ENCODE assay signal across 31 mouse cellular contexts in the genomic region with DNA sequence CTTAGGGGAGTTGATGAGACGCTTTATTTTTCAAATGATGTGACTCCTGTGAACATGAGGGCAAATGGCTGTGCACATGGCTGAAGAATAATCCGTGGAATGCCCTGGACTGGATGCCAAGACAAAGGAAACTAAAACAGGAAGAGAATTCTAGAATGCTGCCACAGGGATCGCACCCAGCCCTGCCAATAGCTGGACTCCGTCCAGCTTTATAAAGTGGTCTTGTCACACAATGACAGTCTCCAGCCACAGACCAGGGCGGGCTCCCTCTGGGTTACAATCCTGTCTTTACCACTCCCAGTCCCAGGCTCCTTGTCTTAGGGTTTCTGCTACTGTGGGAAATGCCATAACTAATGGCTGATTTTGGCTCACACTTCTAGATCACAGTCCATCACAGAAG. TPM values are rescaled to one million over a fixed set of nuclear protein-coding genes. Genes with fewer than 3 reads are reported as not detected.
DNase-seq lines count a peak whose midpoint lies in the region; ATAC-seq and TF ChIP-seq lines count a peak whose summit lies in the region.
"Had no signal": no experiment of that assay in that cellular context is flagged by ENCODE, and none has a peak within 500 bp of the region (broad histone marks: within the 10 kb centered on the region; RNA-seq: fewer than 3 reads in every experiment).

No protein-coding gene starts in this region.

- no peak for TF ChIP-seq EP300 in stomach, postnatal 0 days (optimal IDR thresholded peaks at IDR 0.05)

- no peaks in the 10 kb centered on the region for H3K27me3 ChIP-seq in heart, embryonic 13.5 days (replicated peaks)
- H3K27me3 ChIP-seq in heart, embryonic 11.5 days (ENCODE audit: control insufficient read depth, insufficient read depth, low read length) = no peaks in the 10 kb centered on the region
- H3K27me3 ChIP-seq in stomach, embryonic 16.5 days (ENCODE audit: control insufficient read depth, insufficient read depth, low read length) = no peaks in the 10 kb centered on the region
- H3K27me3 ChIP-seq in stomach, postnatal 0 days (ENCODE audit: control insufficient read depth, insufficient read depth, low read length) = no peaks in the 10 kb centered on the region
- H3K27me3 ChIP-seq: CH12.LX; embryonic facial prominence, embryonic 13.5 days; forebrain, embryonic 12.5 days; limb, embryonic 13.5 days; liver, embryonic 13.5 days; neural tube, embryonic 13.5 days had no signal

- H3K4me3 ChIP-seq in heart, embryonic 13.5 days = no peak overlapping the region
- H3K4me3 ChIP-seq in heart, embryonic 11.5 days (ENCODE audit: low read depth, low read length) = no peak overlapping the region
- no peak overlapping the region for H3K4me3 ChIP-seq in stomach, embryonic 16.5 days (replicated peaks; ENCODE audit: low read length)
- H3K4me3 ChIP-seq in stomach, postnatal 0 days (ENCODE audit: low read depth, low read length) = no peak overlapping the region
- H3K4me3 ChIP-seq: embryonic facial prominence, embryonic 13.5 days; erythroblast, embryonic 14.5 days; forebrain, embryonic 12.5 days; limb, embryonic 13.5 days; liver, embryonic 13.5 days; myocyte; neural tube, embryonic 13.5 days had no signal

- H3K9ac ChIP-seq in heart, embryonic 13.5 days = no peak overlapping the region
- no peak overlapping the region for H3K9ac ChIP-seq in heart, embryonic 11.5 days (ENCODE audit: low read depth, low read length)
- H3K9ac ChIP-seq in stomach, embryonic 16.5 days (ENCODE audit: low read length) = no peak overlapping the region
- no peak overlapping the region for H3K9ac ChIP-seq in stomach, postnatal 0 days (ENCODE audit: low read length)
- H3K9ac ChIP-seq: embryonic facial prominence, embryonic 13.5 days; forebrain, embryonic 12.5 days; limb, embryonic 13.5 days; liver, embryonic 13.5 days; neural tube, embryonic 13.5 days had no signal

- no peak for DNase-seq in heart, adult 18-20 months
- DNase-seq in heart, postnatal 4 days = peak; percentile 68
- no peak for DNase-seq in stomach, postnatal 0 days (ENCODE audit: low spot score)
- DNase-seq in layer of hippocampus, adult 18-20 months (ENCODE audit: low spot score in 2 of 2) = no peak
- DNase-seq: adrenal gland, adult 2 months; cerebellum, adult 11 months; cerebellum, postnatal 36 days; embryo, embryonic 11 days; gastrocnemius, postnatal 25 days; kidney, adult 9 months; kidney, postnatal 14 days; layer of hippocampus, postnatal 36 days; liver, embryonic 13.5 days; midbrain, embryonic 14.5 days; retina, postnatal 1 day; right cerebral cortex, postnatal 25 days; spleen, adult 18-20 months; thymus, postnatal 25 days had no signal

- 30% methylated on average over 5 of the region's 5 CpGs for whole genome bisulfite sequencing in heart, embryonic 13.5 days
- WGBS in heart, embryonic 11.5 days (ENCODE audit: insufficient replicate concordance) = 52% methylated on average over 5 of the region's 5 CpGs
- 59% methylated on average over 5 of the region's 5 CpGs for WGBS in stomach, embryonic 16.5 days
- 69% methylated on average over 5 of the region's 5 CpGs for WGBS in stomach, postnatal 0 days

- no peak for TF ChIP-seq CTCF in stomach, postnatal 0 days (IDR thresholded peaks at IDR 0.05; ENCODE audit: low read depth)

- H3K36me3 ChIP-seq in heart, embryonic 13.5 days = peaks cover 18% of the 10 kb centered on the region
- no peaks in the 10 kb centered on the region for H3K36me3 ChIP-seq in heart, embryonic 11.5 days (ENCODE audit: control insufficient read depth, insufficient read depth, low read length)
- no peaks in the 10 kb centered on the region for H3K36me3 ChIP-seq in stomach, embryonic 16.5 days (ENCODE audit: control insufficient read depth, insufficient read depth, low read length)
- H3K36me3 ChIP-seq in stomach, postnatal 0 days (ENCODE audit: control insufficient read depth, insufficient read depth, low read length) = no peaks in the 10 kb centered on the region
- H3K36me3 ChIP-seq: embryonic facial prominence, embryonic 13.5 days; forebrain, embryonic 12.5 days; G1E; limb, embryonic 13.5 days; liver, embryonic 13.5 days; neural tube, embryonic 13.5 days had no signal

- no peaks in the 10 kb centered on the region for H3K9me3 ChIP-seq in heart, embryonic 13.5 days
- no peaks in the 10 kb centered on the region for H3K9me3 ChIP-seq in heart, embryonic 11.5 days (replicated peaks; ENCODE audit: control insufficient read depth, low read length)
- H3K9me3 ChIP-seq in stomach, embryonic 16.5 days (replicated peaks; ENCODE audit: control insufficient read depth, low read length) = no peaks in the 10 kb centered on the region
- no peaks in the 10 kb centered on the region for H3K9me3 ChIP-seq in stomach, postnatal 0 days (ENCODE audit: control insufficient read depth, low read length)
- H3K9me3 ChIP-seq: embryonic facial prominence, embryonic 13.5 days; forebrain, embryonic 12.5 days; limb, embryonic 13.5 days; liver, embryonic 13.5 days had no signal

- peaks cover 27% of the 10 kb centered on the region for H3K4me1 ChIP-seq in heart, embryonic 13.5 days
- no peaks in the 10 kb centered on the region for H3K4me1 ChIP-seq in heart, embryonic 11.5 days (ENCODE audit: control insufficient read depth, insufficient read depth, low read length)
- H3K4me1 ChIP-seq in stomach, embryonic 16.5 days (ENCODE audit: control insufficient read depth, insufficient read depth, low read length) = peaks cover 7% of the 10 kb centered on the region
- H3K4me1 ChIP-seq in stomach, postnatal 0 days (replicated peaks; ENCODE audit: control insufficient read depth, insufficient read depth) = no peaks in the 10 kb centered on the region
- H3K4me1 ChIP-seq: liver, embryonic 13.5 days had no signal

- H3K4me2 ChIP-seq in heart, embryonic 13.5 days = no peak overlapping the region
- no peak overlapping the region for H3K4me2 ChIP-seq in heart, embryonic 11.5 days
- no peak overlapping the region for H3K4me2 ChIP-seq in stomach, embryonic 16.5 days (ENCODE audit: low read depth, low read length)
- no peak overlapping the region for H3K4me2 ChIP-seq in stomach, postnatal 0 days (replicated peaks; ENCODE audit: low read depth)
- H3K4me2 ChIP-seq: embryonic facial prominence, embryonic 13.5 days; forebrain, embryonic 12.5 days; limb, embryonic 13.5 days; liver, embryonic 13.5 days; neural tube, embryonic 13.5 days had no signal

- ATAC-seq in heart, embryonic 13.5 days (ENCODE audit: extremely low read depth, insufficient number of reproducible peaks, low FRiP score, low TSS enrichment) = no peak
- ATAC-seq in heart, embryonic 11.5 days (replicated peaks; ENCODE audit: insufficient number of reproducible peaks, low FRiP score, low TSS enrichment) = no peak
- 0 out of 2 replicates have a peak, but pooled peaks have one; percentile 39 for ATAC-seq in stomach, embryonic 16.5 days (ENCODE audit: insufficient read depth, low FRiP score)
- ATAC-seq in stomach, postnatal 0 days (ENCODE audit: low FRiP score, low TSS enrichment) = no peak
- ATAC-seq: hindbrain, embryonic 16.5 days; intestine, embryonic 16.5 days had no signal

- H3K27ac ChIP-seq in heart, embryonic 13.5 days (replicated peaks) = peak overlapping the region; percentile 60
- H3K27ac ChIP-seq in heart, embryonic 11.5 days (ENCODE audit: low read depth, low read length) = no peak overlapping the region
- H3K27ac ChIP-seq in stomach, embryonic 16.5 days (ENCODE audit: low read length) = no peak overlapping the region
- no peak overlapping the region for H3K27ac ChIP-seq in stomach, postnatal 0 days (replicated peaks)
- H3K27ac ChIP-seq: embryonic facial prominence, embryonic 13.5 days; forebrain, embryonic 12.5 days; limb, embryonic 13.5 days; liver, embryonic 13.5 days; neural tube, embryonic 13.5 days had no signal

RNA-seq across cellular contexts. Expression of gene Grk3, which starts 38.5 kb away (rescaled TPM):
- 12.3 TPM in 2 replicates for polyA plus RNA-seq in heart, embryonic 13.5 days (2015; fragmentation: Nextera tagmentation; extraction: Ambion mirVana)
- total RNA-seq in heart, adult 18-20 months (2021) = 1 to 10 TPM; 5.1 to 7.2 TPM
- total RNA-seq in heart, postnatal 4 days (2021) = 10 to 100 TPM; 16.9 to 19.8 TPM
- 10.4 and 11.3 TPM in 2 replicates for polyA plus RNA-seq in heart, embryonic 11.5 days (2014; fragmentation: Nextera tagmentation; extraction: Ambion mirVana)
- polyA plus RNA-seq in stomach, embryonic 16.5 days (2015; fragmentation: Nextera tagmentation; extraction: Ambion mirVana) = 14.9 and 15.8 TPM in 2 replicates
- polyA plus RNA-seq in stomach, postnatal 0 days (2015; fragmentation: Nextera tagmentation; extraction: Ambion mirVana) = 4.9 and 5.2 TPM in 2 replicates
- total RNA-seq in layer of hippocampus, adult 18-20 months (2021) = 10 to 100 TPM; 80.7 to 81.4 TPM
- total RNA-seq: CH12.LX had no signal
- polyA plus RNA-seq: G1E, myocyte had no signal
